Mouse (Mus musculus): Measurements from ENCODE around the gene Ptar1.

DNA sequence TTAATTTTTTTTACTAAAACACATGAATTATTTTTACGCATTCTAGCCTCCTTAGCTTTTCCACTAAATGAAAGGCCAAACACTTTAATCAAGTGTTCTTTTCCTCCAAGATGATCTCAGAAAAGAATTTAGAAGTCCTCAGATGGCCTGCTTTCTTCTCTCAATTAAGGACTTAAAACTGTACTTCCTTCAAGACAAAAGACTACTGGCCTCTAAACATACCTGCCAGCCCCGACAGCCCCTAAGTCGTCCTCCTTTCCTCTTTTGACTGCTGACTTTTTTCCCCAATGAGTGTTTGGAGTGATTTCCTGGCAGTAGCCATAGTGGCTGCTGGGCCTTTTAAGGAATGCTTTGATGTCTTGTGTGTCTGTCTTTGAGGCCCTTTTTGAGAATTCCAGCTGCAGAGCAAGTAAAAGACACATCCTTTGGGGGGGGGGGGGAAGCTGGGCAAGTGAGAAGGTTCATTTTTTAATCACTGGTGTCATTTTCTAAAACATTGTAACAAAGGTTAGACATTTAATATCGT, 1.3 kb downstream of the Ptar1 start:
- no peak for TF ChIP-seq POLR2A (IDR thresholded peaks at IDR 0.05; ENCODE audit: borderline replicate concordance, insufficient read depth, low read length)
- no peak for TF ChIP-seq CTCF (IDR thresholded peaks at IDR 0.05; ENCODE audit: borderline replicate concordance, insufficient read depth, low read depth, low read length)

All from cerebellum, adult 2 months (tissue).